Mouse (Mus musculus): Measurements from ENCODE around the gene Pnp2.

- TF ChIP-seq GATA1 (IDR thresholded peaks at IDR 0.05; ENCODE audit: low read length) (no peak), TAL1 (IDR thresholded peaks at IDR 0.05; ENCODE audit: low read length) (no peak)
Observed at GRCm38 (mm10) chr14:50955487-50955886, 305 bp upstream of the Pnp2 start.
